Mouse (Mus musculus) thymus, postnatal 25 days (tissue): ENCODE measurements around the gene Cdkal1.

ENCODE experiments used
- DNase-seq: peaks from one replicate; pipeline ENCODE4 v3.0.0; 2022

Cdkal1 gene

DNA sequence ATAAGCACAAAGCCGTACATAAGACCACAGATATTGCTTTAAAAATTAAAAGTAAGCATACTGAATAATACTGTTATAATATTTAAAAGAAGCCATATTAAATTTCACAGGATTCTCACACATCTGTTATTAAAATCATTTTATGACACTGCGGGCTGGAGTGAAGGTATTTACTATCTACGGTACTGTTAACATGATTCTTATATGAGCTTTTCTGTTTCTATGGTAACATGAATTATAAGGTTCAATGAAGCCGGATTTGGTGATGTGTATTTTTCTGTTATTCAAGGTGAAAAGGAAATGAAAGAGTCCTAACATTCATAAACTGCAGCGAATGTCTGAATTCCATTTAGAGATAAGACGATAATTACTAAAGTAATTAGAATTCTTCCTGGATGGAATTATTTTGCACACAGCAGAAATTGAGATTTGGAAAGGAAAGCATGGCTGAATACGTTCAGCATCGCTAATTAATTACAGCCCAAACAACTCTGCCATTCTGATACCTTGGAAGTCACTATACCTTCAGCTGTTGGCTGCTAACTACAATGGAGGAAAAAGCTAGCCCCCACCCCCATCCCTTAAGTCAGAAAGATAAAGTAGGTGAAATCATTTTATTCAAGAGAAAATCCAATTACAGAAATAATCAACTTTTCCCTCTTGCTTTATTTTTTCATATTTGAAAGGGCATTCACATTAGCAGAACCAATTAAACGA, 373.2 kb downstream of the Cdkal1 start:
- DNase-seq: no peak

DNA sequence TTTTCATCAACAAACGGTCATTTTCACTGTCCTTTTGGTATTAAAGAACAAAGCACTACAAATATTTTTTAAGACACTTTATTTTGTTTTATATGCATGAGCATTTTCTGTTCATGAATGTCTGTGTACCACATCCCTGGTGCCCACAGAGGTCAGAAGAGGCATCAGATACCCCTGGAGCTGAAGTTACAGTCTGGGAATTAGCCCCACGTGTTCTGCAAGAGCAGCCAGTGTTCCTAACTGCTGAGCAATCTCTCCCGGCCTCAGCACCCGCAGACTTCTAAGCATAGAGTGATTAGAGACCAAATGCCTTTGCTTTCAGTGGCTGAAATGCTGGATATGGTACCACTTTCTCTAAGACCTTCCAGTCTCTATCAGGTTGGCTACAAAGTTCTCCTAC, 379.1 kb downstream of the Cdkal1 start:
- no peak for DNase-seq

DNA sequence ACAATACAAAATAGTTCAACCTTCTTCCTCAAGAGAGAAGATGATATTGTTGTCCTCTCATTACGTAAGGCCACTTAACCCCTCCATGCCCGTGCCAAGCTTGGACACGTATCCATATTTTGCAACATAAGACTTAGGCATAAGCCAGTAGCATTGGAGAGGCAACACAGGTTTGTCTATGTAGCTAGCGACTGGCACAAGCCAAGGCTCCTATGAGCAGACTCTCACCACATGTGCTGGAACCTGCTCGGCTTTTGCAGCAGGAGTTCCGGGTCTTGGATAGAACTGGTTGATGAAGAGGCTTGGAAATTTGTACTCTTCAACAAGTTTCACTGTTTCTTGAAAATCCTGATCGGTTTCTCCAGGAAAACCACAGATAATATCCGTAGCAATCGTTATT, 381.2 kb downstream of the Cdkal1 start:
- DNase-seq: no peak

DNA sequence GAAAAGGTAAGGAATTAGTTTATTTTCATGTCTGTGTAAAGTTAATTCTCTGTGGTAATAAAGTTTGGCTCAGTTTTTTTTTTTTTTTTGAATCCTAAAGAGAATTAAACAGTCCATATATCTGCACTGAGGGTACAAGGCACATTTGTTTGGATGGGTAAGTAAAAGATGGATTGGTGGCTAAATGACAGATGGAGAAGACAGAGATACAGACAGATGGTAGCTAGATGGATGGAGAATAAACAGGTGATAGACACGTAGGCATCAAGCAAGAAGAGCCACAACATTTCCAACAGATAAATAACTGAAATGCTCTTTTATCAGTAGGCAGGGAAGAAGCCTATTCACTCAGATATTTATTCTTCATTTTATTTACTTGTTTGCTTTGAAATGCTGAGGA, 381.7 kb downstream of the Cdkal1 start:
- DNase-seq: no peak

DNA sequence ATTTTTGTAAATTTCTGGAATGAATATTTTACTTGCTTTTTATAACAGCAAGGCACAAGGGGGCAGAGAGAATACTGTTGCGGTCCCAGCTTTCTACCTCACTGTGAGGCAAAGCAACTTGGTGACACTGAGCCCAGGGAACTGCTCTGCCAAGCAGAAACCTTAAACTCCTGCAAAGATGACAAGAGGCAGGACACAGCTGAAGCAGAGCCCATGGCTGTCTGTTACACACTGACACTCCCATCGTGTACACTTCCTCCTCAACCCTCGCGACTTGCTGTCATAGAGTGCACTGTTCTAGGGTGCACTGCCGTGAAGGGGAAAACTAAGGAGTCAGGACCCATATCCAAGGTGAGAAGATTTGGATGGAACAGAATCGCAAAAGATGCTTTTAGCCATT, 393.2 kb downstream of the Cdkal1 start:
- DNase-seq: no peak

DNA sequence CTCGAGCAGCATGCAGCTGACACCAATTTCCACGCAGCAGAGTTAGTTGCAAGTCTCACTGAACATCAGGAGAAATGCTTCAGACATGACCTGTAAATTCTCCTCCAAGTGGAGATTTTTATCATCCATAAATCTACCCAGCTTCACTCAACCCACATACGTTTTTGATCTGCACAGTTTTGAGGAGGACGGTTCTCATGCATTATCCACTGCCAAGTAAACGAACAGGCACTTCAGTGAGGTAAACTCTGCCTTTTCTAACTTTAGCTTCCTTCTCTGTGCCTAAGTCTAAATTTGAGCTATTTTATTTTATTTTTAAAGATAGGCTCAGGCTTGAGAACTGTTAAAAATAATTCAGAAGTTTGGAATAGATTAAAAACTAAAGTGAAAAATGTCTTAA, 394.7 kb downstream of the Cdkal1 start:
- no peak for DNase-seq

DNA sequence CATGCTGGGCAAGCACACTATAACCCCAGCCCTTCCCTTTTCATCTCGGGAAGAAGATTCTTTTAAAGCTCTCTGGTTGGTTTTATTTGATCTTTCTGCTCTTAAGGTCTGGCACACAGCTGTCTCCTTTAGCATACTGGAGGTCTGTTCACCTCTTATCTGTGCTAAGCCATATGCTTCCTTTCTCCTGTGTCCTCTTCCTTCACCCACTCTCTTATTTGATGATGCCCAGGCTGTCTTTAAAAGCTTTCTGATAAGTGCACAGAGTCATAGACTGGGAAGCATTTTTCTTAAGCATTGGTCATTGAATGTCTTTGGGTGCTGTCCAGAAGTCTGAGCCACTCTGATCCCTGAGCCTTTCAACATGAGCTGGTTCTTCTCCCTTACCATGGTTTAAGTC, 397.1 kb downstream of the Cdkal1 start:
- DNase-seq: no peak

DNA sequence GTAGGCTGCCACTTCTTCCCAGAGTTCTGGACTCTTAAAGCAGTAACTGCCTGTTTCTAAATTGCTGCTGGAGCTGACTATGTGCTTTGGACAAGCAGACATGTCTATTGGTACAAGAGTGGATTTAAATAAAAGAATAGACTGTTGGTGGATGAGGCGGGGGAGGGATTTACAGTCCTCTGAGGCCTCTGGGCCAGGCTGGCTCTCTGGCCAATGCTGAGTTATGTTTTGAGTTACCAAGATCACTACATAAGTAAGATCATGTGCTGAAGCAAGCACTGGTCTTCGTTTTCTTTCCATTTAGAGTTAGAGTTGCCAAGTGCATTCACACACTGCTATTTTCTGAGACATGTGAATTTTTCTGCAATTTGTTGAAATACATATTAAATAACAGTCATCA, 418.4 kb downstream of the Cdkal1 start:
- no peak for DNase-seq

DNA sequence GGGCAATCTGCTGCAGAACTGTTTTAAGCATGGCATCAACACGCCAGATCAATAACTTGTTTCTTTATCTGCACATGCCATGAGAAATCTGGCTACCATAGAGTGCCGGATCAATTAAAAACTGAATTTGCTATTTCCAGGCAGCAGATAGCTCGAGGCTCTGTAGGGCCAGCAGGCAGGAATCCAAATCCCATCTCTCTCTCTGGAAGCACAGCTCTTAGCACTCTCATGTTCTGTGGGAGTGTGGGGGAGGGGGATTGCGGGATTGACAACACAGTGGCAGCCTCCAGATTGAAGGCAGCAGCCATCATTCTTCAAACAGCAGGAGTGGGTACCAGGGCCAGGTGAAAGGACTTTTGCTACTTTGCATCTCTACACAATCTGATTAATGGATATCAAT, 420.7 kb downstream of the Cdkal1 start:
- no peak for DNase-seq

DNA sequence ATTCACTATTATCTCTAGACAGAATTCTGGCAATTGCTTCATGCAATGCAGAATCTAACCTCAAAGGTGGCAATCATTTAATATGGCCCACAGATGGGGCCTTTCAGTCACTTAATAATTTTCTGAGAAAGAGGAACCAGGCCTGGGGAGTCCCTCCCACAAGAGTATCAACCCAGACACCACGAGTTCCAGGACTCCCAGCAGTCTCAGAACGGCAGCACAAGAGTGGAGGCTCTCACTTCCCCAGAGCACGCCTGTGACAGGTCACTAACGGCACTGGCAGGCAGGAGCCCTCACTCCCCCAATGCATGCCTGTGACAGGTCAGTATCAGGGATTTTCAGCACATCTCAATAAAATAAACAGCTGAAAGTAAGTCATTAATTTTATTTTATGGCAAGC, 424.6 kb downstream of the Cdkal1 start:
- no peak for DNase-seq

DNA sequence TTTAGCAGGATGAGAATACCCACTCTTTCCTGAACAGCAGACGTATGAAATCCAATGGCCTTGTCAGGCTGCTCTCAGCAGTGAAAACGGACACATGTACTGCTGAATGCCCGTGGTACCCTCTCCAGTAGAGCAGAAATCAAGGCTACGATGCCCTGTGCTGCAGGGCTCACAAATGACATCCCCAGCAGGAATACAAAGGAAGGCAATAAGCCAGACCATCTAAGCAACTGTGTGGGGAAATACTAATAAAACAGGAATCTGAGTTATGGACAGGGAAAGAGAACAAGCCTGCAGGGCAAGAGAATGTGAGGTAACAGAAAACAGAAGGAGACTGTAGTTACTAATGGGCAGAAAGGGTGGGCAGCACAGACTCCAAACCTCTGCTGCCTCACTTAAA, 425.6 kb downstream of the Cdkal1 start:
- no peak for DNase-seq

DNA sequence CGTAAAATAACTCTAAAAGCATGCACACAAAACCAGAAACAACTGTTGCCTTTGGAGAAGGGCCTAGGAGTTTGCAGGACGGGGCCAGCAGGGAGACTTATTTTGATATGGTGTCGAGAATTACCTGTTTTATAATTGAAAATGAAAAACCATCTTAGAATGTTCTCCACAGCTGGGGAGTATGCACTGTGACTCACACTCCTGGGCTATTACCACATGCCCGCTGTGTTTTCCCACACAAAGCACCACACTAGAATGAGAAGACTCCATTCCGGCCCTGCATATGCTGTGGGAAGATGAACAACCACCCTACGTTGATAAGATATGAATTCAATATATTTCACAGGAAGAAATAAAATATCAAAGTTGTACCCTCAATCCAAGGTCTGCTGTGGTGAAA, 426.3 kb downstream of the Cdkal1 start:
- no peak for DNase-seq

DNA sequence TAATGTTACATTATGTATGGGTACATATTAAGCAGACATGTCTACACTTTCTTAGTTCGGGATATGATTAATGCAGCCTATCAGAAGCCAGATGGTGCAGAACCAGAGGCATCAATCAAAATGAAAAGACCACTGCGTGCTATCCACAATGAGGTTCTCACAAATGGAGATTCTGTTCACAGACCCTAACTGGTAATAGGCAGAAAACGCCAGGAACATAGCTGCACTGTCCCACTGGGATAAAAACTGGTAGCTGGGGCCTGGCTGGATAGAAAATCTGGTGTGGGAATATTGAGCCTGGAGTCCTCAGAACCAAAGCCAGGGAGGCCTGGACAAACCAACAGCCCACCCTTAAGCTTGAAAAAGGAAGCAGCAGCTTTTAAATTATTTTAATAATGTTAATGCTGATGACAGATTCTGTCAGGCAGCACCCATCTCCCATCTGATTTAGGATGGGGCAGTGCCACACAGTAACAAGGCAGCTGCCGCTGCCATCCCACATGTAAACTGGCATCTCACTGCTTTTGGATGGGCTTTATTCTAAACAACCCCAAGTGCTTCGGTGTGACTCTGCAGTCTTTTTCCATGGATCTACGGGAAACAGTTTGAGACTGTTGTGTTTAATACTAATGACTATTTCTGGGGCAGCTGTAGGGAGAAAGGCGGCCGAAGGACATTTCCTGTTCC, 438.9 kb downstream of the Cdkal1 start:
- no peak for DNase-seq

DNA sequence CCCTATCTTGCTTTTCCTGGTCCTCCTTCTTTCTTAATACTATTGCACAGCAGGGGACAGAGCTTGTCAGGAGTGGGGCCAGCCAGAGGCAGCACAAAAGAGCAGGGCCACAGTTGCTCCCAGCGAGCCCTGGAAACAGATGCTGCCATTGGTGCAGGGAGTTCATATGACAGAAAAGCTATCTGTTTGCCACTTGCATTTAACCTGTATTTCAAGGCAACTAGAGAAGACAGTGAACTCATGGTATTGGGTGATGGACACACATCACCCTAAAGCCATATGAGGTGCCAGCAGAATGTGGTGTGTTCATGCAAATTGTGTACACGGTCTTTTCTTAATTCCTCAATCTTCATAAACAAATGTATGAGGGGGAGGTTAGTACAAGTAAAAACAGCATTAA, 439.5 kb downstream of the Cdkal1 start:
- DNase-seq: no peak

DNA sequence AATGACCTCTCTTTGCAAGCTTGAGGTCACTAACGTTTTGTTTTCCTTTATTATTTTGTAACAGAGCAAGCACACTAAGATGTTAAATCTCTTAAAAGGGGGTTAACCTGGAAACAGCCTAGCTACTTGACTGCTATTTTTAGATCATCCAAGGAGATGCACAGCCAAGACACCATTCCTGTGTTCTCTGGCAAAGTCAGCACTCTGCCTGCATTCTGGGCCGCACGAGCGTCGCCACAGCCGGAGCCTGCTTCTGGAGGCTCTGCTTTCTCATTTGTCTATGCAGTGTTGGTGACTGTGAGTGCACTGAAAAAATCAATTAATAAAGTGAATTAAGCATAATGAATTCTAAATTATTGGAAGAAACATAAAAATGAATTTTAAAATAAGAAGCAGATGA, 440.6 kb downstream of the Cdkal1 start:
- no peak for DNase-seq

DNA sequence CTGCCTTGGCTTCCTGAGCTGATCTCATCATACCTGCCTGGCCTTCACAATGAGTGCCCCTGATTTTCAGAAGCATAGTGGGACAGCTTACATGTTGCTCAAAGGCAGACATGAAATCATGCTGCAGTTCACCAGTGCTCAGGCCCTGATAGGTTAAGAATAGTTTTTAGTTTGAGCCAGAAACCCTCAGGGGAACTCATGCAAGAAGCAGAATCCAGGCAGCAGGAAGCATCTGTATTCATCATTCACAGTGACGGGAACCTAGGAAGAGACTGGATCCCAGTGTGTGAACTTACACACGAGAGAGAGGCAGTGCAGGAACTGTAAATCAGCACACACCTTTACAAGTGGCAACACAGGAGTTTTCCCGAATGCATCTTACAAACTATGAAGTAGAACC, 441.0 kb downstream of the Cdkal1 start:
- no peak for DNase-seq

DNA sequence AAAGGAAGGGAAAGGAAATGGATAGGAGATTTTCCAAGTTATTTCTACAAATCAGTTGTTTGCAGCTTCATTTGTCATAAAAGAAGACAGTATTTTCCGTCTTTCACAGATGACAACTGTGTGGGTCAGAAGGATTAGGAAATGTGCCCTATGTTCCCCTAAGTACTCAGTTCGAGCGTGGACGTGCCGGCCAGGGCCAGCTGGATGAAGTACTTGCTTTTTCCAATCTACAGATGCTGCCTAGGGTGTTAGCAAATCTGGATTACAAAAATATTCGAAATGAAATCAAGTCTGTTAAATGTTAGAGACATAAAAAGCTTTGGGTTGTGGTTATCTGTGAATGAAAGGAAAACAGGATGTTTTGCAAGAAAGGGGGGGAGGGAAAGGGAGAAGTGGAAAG, 444.3 kb downstream of the Cdkal1 start:
- no peak for DNase-seq

DNA sequence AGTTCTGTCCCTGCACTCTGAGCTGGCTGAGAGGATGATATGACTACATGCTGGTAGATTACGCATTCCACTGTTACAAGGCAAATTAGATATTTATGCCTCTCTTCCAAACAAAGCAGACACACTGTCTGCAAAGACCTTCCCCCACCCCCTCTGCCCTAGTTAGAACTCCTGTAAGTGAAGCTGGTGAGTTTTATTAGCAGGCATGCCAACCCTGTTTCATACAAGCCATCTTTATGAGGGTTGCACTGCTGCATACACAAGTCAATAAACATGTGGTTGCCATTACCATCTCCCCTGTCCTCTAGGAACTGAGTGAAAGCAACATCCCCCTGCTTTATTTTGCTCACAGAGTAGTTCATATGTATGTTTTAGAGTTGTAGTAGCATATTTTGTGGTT, 447.9 kb downstream of the Cdkal1 start:
- DNase-seq: no peak

DNA sequence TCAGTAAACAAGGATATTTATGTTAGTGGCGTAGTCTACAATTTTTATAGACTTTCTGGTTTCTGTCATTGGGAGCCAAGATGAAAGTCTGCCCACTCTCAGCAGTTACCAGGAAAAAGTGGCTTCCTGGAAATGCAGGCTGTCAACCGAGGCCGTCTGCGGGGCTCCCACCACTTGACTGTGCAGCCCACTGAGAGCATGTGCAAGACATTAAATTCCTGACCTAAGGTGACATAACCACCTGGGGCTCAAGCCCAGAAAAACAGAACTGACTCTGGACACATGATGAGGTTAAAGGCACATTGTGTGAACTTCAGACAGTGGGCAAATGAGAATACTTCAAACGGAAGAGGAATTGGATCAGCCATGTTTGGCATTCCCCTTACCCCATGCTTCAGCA, 450.2 kb downstream of the Cdkal1 start:
- DNase-seq: no peak

DNA sequence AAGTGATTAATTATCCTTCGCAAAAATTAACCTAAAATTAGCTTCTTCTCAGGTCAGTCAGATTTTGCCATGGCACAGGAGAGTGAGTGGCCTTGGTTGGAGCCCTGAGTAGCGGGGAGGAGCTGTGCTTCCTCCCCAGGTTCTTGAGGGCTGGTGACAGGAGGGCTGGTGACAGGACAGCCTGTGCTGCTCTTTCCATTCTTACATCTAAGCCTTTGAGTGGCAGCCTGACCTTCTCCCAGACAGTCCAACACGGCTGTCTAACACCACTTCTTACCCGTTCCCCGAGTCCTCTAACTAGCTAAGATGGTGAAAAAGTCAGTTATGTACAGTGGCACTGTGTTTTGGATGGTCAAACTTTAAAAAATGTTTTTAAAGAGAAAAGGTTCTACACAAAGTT, 452.3 kb downstream of the Cdkal1 start:
- DNase-seq: no peak

DNA sequence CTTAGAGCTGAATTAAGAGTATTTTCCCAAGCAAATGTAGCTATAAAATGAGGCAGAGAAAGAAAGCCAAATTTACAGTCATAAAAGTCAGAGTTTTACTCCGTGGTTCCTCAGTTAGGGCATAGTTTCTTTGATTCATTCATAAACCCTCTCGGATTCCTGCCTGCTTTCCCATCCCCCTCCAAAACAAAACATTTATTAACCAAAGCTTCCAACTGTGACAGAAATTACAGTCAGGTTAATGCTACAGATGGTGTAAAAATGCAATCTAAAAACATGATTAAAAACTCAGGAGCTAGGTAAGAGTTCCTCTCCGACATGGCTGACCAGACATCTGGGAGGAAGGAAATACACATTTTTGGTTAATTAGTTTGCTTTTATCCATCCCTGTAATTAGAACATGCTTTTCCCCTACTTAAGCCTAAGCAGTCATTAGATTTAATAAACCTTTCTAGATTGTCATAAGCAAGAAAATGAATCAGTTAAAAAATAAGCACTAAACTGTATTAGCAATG, 452.9 kb downstream of the Cdkal1 start:
- DNase-seq: no peak

DNA sequence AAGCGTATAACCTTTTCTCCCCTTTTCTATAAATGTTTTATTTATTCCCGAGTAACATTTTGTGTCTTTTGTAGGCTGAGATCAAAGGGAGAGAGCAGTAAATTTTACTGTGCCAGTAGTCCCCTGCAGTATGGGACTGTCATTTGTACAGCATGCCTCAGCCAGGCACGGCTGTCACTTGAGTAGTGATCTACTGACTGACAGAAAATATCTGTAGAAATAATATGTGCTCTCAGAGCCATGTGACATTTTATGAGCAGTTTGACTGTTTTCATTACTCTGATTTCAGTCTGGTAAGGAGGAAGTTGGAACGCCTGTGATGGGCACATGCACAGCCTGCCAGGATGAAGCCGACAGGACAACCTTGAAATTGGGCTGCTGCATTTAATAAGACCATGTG, 455.6 kb downstream of the Cdkal1 start:
- DNase-seq: no peak

DNA sequence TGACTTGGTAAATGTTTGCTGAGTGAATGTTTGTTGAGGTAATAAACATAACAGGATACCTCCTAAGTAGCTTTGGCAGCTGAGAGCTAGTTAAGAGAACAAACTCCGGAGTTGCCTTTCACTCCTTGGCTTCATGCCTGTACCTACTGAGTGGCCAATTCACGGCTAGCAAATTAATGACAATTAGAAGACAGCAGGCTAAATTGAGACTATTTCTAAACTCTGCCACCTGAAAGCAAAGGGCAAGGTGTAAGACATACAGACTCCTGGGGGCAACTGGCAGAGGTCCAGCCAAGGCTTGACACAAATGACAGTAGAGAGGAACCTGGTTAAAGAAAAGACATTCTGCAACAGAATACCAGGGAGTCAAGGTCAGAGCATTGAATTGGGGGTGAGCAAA, 457.0 kb downstream of the Cdkal1 start:
- no peak for DNase-seq

DNA sequence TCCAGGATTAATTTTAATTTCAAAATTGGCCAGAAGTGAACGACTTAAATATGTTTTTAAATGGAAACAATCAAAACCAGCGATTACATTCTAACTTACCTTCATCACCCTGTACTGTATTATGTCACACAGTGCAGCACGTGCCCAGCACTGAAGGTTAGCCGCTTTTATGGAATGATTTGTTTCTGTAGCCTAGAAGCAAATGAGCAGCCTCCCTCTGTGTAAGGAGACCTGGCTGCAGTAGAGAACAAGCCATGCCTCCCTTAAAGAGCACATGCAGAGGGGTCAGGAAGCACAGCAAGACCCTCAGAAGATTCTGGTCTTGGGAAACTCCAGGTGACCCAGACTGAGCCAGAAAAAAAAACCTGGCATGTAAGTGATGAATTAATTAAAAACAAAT, 459.8 kb downstream of the Cdkal1 start:
- DNase-seq: no peak

DNA sequence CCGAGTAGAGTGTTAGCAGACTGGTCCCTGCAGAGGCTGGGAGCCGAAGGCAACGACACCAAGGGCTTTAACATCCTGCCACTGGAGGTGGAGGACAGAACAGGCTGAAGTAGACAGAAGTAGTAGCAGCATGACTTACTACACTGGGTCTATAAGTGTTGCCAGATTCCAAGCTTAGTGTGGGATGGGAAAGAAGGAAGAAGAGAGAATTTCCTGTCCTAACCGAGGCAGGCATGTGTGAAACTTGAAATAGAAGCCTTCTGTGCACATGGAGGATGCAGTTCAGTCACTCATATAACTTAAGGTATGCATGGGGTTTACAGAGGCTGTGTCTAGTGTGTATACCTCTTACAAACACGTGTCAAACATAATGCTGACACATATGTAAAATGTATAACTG, 465.4 kb downstream of the Cdkal1 start:
- DNase-seq: no peak
